Mouse (Mus musculus) granulocyte monocyte progenitor cell, adult 5-6 weeks (primary cell): Measurements from ENCODE around the gene Naif1. TPM values are rescaled to one million over a fixed set of nuclear protein-coding genes. Genes with fewer than 3 reads are reported as not detected.
"Not testable (repeated sequence)": the region's sequence is repeated elsewhere in the genome, so short reads cannot be mapped to it uniquely, and the experiment has no call there.

ENCODE experiments used
- ATAC-seq: replicated peaks from 2 replicates; pipeline ENCODE4 v1.8.0; 2016; ENCODE audit warnings: mild to moderate bottlenecking, moderate TSS enrichment, inconsistent platforms; ENCODE audit not compliant: poor library complexity, severe bottlenecking
- total RNA-seq, 2 experiments: library from RNA; stranded (forward) in 1 of 2; stranded (reverse) in 1 of 2; fragments of 200-712, 200-1000 nt in 1 of 2; fragments of >200 nt in 1 of 2; fragmentation: Nextera tagmentation in 1 of 2; gene quantifications; 2 replicates each; pipeline ENCODE4 v1.2.3; 2014 to 2017

The Naif1 gene
- total RNA-seq, 2 experiments from 2014 or later, result 4.6 to 4.8 TPM

DNA sequence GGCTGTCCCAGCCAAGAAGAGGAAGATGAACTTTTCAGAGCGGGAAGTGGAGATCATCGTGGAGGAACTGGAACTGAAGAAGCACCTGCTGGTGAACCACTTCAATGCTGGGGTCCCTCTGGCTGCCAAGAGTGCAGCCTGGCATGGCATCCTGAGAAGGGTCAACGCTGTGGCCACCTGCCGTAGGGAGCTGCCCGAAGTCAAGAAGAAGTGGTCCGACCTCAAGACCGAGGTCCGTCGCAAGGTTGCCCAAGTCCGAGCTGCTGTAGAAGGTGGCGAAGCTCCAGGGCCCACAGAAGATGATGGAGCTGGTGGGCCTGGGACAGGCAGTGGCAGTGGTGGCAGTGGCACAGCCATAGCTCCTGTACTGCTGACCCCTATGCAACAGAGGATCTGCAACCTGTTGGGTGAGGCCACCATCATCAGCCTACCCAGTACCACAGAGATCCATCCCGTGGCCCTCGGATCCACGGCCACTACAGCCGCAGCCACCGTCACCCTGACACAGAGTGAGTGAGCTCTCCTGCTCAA, 2.2 kb downstream of the Naif1 start:
- ATAC-seq, result peak; percentile 36

- no peak for ATAC-seq
Measured at GRCm38 (mm10) chr2:32453641-32454303, 3.5 kb downstream of the Naif1 start.

DNA sequence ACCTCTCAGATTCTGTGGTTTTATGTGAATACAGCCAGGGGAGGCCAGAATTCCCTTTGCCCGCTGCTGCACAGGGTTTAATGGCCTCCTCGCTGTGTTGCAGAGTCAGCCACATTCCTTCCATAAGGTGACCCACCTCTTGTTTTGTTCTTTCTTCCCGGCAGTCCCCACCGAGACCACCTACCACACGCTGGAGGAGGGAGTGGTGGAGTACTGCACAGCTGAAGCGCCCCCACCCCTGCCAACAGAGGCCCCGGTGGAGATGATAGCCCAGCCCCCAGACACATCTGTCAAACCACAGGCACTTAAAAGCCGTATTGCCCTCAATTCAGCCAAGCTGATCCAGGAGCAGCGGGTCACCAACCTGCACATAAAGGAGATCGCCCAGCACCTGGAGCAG, 4.4 kb downstream of the Naif1 start:
- ATAC-seq, result no peak

- no peak for ATAC-seq
Measured at GRCm38 (mm10) chr2:32455101-32455500, 4.8 kb downstream of the Naif1 start.

DNA sequence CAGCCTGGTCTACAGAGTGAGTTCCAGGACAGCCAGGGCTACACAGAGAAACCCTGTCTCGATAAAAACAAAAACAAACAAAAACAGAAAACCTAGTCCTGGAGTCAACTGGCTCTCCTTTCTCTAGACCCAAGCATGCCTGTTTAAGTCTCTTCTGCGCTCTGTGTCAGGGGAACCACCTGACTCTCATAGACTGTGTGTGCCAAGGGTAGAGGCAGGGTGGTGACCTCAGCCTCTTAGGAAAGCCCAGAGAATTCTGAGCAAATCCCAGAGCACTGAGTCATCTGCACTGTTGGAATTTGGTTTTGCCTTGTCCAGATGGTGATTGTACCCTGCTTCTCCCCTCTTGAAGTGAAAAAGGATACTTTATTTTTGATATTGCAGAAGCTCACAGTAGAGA, 8.0 kb downstream of the Naif1 start:
- ATAC-seq, result no peak

DNA sequence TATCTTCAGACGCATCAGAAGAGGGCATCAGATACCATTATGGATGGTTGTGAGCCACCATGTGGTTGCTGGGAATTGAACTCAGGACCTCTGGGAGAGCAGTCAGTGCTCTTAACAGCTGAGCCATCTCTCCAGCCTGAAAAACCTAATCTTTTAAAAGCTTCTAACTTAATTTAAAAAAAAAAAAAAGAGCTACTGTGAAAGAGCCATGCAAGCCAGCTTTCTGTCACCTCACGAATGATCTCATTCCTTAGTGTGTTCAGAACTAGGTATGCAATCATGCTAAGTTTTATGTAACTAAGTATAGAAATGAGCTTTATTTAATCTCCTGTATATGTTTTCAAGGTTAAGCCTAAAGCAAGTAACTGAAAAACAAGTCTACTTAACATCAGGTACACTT, 9.4 kb downstream of the Naif1 start:
- ATAC-seq, result no peak

DNA sequence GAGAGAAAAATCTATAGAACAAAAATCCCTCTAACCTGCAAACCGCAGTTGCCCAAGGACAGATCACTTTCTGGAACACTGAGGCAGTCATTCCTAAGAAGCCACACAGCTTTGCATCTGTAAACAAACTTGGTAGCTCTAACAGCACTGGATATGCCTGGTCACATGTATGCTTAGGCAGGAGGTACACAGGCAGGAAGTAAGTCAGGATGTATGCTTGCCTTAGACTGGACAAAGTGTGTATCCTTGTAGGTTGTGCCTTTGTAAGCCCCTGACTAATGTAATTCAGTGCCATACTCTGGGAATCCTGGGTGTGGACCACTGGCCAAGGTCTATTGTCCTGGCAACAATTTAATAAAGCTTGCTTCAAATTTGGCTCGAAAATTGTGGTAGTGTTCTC, 13.5 kb downstream of the Naif1 start:
- ATAC-seq, result no peak

GRCm38 (mm10) chr2:32464212-32464891, 14.1 kb downstream of the Naif1 start:
- ATAC-seq, result no peak

DNA sequence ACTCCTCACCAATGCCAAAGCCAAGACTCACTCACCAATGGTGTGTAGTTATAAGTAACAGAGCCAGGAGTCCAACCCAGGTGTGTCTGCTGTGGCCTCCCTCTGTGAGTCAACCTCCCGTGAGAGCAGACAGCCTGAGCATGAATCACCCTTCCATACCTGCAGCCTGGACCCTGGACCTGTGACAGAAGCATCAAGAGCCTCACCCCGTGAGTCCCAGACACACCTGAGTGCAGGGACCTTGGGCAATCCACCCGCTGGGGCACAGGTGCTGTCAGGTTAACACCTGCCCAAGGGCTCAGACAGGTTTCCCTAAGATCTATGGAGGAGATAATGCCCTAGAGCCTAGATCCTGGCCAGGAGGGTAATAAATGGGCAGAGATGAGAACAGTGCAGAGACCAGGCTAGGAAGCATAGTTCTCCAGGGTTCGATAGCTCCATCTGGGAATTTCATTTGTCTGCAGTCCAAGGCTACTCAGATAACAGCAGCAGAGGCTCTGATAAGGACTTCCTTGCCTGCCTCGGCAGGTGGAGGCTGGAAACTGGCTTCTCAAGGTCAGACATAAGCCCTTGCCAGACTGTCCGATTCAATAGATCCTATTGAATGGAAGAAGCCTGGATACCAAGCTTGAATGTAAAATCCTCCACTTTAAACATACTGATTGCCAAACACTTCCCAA, 20.9 kb downstream of the Naif1 start:
- ATAC-seq, result no peak

- ATAC-seq, result no peak
Measured at GRCm38 (mm10) chr2:32471681-32472061, 21.4 kb downstream of the Naif1 start.

DNA sequence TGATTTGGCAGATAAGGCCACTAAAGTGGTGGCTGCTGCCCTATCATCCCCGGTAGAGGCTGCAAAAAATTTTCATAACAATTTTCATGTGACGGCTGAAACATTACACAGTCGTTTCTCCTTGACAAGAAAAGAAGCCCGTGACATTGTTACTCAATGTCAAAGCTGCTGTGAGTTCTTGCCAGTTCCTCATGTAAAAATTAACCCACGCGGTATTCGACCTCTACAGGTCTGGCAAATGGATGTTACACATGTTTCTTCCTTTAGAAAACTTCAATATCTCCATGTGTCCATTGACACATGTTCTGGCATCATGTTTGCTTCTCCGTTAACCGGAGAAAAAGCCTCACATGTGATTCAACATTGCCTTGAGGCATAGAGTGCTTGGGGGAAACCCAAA, 25.1 kb downstream of the Naif1 start:
- ATAC-seq, result not testable (repeated sequence)

DNA sequence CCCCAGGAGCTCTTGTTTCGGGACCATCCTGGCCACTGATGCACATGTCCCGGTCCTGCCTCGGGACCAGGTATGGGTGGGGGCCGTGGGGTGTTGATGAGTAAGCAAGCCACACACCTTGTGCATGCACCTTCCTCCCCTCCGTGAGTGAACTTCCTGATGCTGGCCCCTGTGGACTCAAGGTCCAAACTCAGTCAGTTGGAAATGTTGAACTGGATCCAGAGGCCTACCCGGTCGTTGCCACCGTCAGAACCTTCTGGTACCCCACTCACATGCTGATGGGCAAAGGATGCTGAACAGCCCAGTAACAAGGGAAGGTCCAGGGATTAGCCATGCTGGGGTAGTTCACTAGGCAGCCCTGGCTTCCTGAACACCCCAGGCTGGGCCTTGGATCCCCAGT, 32.1 kb downstream of the Naif1 start:
- ATAC-seq, result no peak

- ATAC-seq, result no peak
Measured at GRCm38 (mm10) chr2:32483179-32483875, 33.1 kb downstream of the Naif1 start.

DNA sequence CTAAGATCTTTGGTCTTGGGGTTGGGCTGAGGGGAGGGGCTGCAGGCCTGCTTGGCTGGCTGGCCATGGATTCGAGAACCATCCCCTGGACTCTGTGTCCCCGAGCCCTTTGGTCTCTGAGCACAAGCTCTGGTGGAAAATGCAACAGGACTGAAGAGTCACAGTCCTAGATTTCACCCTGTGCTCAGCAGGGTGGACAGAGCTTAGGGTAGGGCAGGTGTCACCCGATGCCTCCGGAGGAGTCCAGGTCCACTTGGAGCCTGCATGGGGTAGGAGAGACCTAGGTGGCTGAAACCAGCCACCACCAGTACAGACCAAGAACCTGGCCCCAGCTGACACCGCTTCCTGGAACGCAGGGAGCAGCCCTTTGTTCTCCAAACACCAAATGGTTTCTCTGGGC, 34.7 kb downstream of the Naif1 start:
- no peak for ATAC-seq

DNA sequence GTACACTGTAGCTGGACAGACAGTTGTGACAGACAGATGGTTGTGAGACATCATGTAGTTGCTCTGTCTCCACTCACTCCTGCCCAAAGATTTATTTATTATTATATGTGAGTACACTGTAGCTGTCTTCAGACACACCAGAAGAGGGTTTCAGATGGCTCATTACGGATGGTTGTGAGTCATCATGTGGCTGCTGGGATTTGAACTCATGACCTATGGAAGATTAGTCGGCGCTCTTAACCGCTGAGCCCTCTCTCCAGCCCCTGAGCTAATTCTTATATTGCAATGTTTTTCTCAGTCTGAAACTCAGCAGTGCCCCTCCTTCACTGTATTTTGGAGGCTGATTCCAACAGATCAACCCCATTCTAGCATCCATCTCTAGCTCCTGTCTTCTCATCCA, 35.5 kb downstream of the Naif1 start:
- no peak for ATAC-seq

DNA sequence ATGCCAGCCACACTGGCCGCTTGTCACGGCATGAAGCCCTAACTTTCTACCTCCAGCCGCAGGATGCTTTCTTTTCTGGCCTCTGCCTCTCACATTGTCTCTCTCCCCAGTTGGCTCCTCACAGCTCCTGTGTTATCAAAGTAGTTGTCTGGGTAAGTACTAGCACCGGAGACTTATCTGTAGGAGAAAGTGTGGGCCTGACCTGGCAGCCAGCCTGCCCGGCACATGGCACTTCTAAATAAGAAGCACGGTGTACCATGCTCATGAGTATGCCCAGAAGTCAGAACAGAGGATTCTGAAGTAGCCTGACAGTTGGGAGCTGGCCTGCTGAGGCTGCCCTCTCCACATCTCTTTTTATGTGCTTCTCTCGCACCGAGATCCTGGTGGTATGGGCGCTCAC, 35.9 kb downstream of the Naif1 start:
- ATAC-seq, result no peak

DNA sequence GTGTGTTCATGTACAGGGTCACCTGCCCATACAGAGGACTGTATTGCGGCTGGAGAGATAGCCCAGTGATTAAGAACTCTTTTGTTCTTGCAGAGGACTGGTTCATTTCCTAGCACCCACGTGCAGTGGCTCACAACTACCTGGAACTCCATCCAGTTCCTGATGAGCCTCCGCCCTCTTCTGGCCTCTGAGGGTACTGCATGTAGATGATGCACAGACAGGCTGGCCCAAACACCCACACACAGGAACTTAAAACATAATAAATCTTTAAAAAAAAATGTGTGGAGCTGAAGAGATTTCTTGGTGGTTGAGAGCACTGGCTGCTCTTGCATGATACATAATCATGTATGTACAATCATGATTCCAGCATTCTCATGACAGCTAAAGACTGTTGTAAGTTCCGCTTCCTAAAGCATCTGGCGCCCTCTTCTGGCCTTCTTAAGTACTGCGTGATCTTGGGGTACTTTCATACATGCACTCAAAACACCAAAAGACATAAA, 36.9 kb downstream of the Naif1 start:
- peak; percentile 87 for ATAC-seq

GRCm38 (mm10) chr2:32488679-32489078, 38.4 kb downstream of the Naif1 start:
- ATAC-seq, result peak; percentile 72

DNA sequence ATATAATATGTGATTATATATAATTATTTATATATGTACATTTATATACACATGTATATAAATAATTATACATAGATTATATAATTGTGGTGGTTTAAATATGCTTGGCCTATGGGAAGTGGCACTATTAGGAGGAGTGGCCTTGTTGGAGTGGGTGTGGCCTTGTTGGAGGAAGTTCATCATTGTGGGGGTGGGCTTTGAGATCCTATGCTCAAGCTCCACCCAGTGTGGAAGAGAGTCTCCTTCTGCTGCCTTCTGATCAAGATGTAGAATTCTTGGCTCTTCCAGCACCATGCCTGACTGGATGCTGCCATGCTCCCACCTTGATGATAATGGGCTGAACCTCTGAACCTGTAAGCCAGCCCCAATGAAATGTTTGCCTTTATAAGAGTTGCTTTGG, 40.5 kb downstream of the Naif1 start:
- ATAC-seq, result not testable (repeated sequence)

GRCm38 (mm10) chr2:32492661-32493060, 42.4 kb downstream of the Naif1 start:
- ATAC-seq, result no peak

- ATAC-seq, result 0 out of 2 replicates have a peak, but pooled peaks have one; percentile 9
Measured at GRCm38 (mm10) chr2:32493301-32493701, 43.0 kb downstream of the Naif1 start.
